Mouse (Mus musculus) lung, embryonic 16.5 days (tissue): ENCODE measurements around the gene Mthfr. TPM values are rescaled to one million over a fixed set of nuclear protein-coding genes. Genes with fewer than 3 reads are reported as not detected.

ENCODE experiments used
- ATAC-seq: fragments of 200-750 bp; cut with Nextera tagmentation; 2 replicates; pipeline ENCODE4 v1.8.0; 2017; ENCODE audit warnings: low read depth, mild to moderate bottlenecking, moderate library complexity
- H3K27ac ChIP-seq: fragments of 300-500 bp; sonication (generic); 2 replicates; pipeline ENCODE4 v1.5.1; 2014; ENCODE audit warnings: mild to moderate bottlenecking, control low read depth, low read length
- H3K27me3 ChIP-seq: fragments of 300-500 bp; sonication (generic); 2 replicates; pipeline ENCODE4 v1.6.1; 2014; ENCODE audit warnings: low read depth, low read length, mixed read lengths; ENCODE audit not compliant: control insufficient read depth, insufficient read depth
- H3K36me3 ChIP-seq: fragments of 300-500 bp; sonication (generic); 2 replicates; pipeline ENCODE4 v1.6.1; 2014; ENCODE audit warnings: low read length; ENCODE audit not compliant: control insufficient read depth, insufficient read depth
- H3K4me1 ChIP-seq: fragments of 300-500 bp; sonication (generic); replicated peaks from 2 replicates; pipeline ENCODE4 v1.6.1; 2014; ENCODE audit warnings: low read length, mixed read lengths; ENCODE audit not compliant: control insufficient read depth, insufficient read depth
- H3K4me2 ChIP-seq: fragments of 300-500 bp; sonication (generic); 2 replicates; pipeline ENCODE4 v1.6.1; 2014; ENCODE audit warnings: low read depth, low read length, control low read depth
- H3K4me3 ChIP-seq: fragments of 300-500 bp; sonication (generic); 2 replicates; pipeline ENCODE4 v1.5.1; 2014; ENCODE audit warnings: mild to moderate bottlenecking, low read length, control low read depth
- H3K9ac ChIP-seq: fragments of 300-500 bp; sonication (generic); 2 replicates; pipeline ENCODE4 v1.6.1; 2014; ENCODE audit warnings: low read length, control low read depth
- H3K9me3 ChIP-seq: fragments of 300-500 bp; sonication (generic); 2 replicates; pipeline ENCODE4 v1.6.1; 2016; ENCODE audit warnings: low read length; ENCODE audit not compliant: control insufficient read depth
- WGBS: fragments of 180-500 bp; shearing (Covaris S2); extraction: QIAGEN DNeasy Blood & Tissue Kit; methylation state at CpG from one replicate; pipeline ENCODE4 v1.1.7; 2014; 5-methylcytosine and 5-hydroxymethylcytosine counted together
- polyA plus RNA-seq: library from polyadenylated mRNA; unstranded; fragments of >200 nt; fragmentation: Nextera tagmentation; extraction: Ambion mirVana; gene quantifications from 2 replicates; pipeline ENCODE4 v1.2.1, GENCODE M21; 2015

Mthfr gene
- polyA plus RNA-seq, 1 experiment from 2014 or later: 21.3 TPM

DNA sequence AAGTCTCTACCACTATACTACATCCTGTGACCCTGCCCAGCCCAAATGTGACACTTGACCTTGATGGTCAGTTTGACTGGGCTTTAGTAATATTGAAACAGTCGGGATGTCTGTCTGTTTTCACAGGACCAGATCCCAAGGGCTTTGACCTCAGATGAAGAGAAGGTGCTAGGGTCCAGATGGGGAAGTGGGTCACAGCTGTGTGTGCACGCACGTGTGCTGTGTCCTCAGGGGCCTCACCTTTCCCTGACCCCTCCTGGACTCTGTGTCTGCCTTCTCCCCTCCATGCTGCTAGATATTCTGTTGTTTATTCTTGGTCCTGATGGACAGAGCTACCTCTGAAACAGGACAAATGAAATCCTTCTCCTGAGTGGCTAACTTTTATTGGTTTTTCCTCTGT lies 27.5 kb upstream of the Mthfr start:
- H3K27ac ChIP-seq: no peak overlapping the region
- H3K4me2 ChIP-seq: no peak overlapping the region
- H3K9me3 ChIP-seq: no peaks in the 10 kb centered on the region
- H3K9ac ChIP-seq: no peak overlapping the region
- ATAC-seq: no peak
- no peaks in the 10 kb centered on the region for H3K27me3 ChIP-seq
- peaks cover 53% of the 10 kb centered on the region for H3K36me3 ChIP-seq
- H3K4me1 ChIP-seq: no peaks in the 10 kb centered on the region
- H3K4me3 ChIP-seq: no peak overlapping the region
- 73% methylated on average over 3 of the region's 3 CpGs for WGBS

DNA sequence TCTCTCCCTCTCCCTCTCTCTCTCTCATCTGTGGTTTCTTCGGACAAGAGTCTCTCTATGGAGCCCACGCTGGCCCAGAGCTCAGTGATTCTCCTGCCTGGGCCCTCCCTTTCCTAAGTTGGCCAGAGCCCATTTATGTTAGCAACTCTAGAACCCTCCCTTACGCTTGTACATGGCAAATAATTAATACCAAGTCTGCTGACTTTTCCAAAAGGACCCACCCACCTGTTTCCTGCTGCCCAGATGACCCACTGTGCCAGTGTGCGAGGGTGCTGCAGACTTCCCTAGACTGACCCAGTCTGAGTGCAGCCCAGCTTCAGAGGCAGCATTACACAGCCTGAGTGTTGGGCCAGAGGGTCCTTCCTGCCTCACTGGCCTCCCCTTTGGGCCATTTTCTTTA lies 26.7 kb upstream of the Mthfr start:
- Histone ChIP-seq H3K9ac (no peak overlapping the region), H3K27ac (no peak overlapping the region), H3K4me2 (no peak overlapping the region), H3K9me3 (no peaks in the 10 kb centered on the region), H3K4me3 (no peak overlapping the region), H3K4me1 (no peaks in the 10 kb centered on the region), H3K36me3 (peaks cover 52% of the 10 kb centered on the region), H3K27me3 (no peaks in the 10 kb centered on the region)
- no peak for ATAC-seq
- 93% methylated on average over 4 of the region's 4 CpGs for WGBS

- Histone ChIP-seq H3K27ac (no peak overlapping the region), H3K4me2 (no peak overlapping the region), H3K9me3 (no peaks in the 10 kb centered on the region), H3K4me3 (no peak overlapping the region), H3K27me3 (no peaks in the 10 kb centered on the region), H3K4me1 (no peaks in the 10 kb centered on the region), H3K9ac (no peak overlapping the region), H3K36me3 (peaks cover 45% of the 10 kb centered on the region)
- 81% methylated on average over 10 of the region's 10 CpGs for WGBS
- ATAC-seq: no peak
Observed at GRCm38 (mm10) chr4:148015418-148015817, 23.5 kb upstream of the Mthfr start.

DNA sequence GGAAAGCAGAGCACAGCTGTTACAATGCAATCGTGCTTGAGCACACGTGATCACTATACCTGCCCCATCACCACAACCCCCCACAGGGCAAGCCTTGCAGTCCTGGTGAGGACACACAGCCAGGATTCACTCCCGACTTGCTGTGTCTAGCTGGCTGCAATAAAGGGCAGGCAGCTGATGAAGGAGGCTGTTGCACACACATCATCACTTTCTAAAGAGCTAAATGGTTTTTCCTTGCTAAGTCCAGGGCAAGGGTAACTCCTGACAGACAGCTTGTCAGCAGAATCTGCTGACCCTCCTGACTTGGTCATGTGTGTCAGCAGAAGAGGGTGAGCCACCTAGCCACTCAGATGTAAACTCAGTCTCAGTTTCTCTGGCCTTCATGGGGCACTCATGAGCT lies 21.9 kb upstream of the Mthfr start:
- Histone ChIP-seq H3K4me3 (no peak overlapping the region), H3K4me2 (no peak overlapping the region), H3K27ac (no peak overlapping the region), H3K27me3 (no peaks in the 10 kb centered on the region), H3K36me3 (peaks cover 38% of the 10 kb centered on the region), H3K9ac (no peak overlapping the region), H3K9me3 (no peaks in the 10 kb centered on the region), H3K4me1 (no peaks in the 10 kb centered on the region)
- WGBS: 71% methylated on average over 3 of the region's 3 CpGs
- no peak for ATAC-seq

DNA sequence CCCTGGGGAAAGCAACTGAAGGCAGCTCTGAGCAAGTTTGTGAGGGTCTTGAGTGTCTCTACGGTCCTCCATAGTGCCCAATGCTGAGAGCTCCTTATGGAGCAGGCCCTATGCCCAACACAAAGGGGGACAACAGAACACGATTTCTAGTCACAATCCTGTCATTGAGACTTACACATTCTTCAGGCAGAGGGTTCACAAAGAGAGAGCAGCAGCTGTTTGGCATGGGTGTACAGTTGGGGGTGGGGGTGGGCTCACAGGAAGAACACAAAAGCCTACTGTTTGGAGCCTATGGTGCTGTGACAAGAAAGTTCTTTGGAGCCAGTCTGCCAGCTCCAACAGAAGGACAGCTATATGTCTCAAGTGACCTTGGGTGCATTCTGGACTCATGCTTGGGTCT lies 20.5 kb upstream of the Mthfr start:
- no peak overlapping the region for H3K4me3 ChIP-seq
- peaks cover 27% of the 10 kb centered on the region for H3K36me3 ChIP-seq
- WGBS: 76% methylated on average over 2 of the region's 2 CpGs
- H3K27me3 ChIP-seq: no peaks in the 10 kb centered on the region
- no peak for ATAC-seq
- H3K4me1 ChIP-seq: no peaks in the 10 kb centered on the region
- H3K9ac ChIP-seq: no peak overlapping the region
- H3K9me3 ChIP-seq: no peaks in the 10 kb centered on the region
- no peak overlapping the region for H3K4me2 ChIP-seq
- H3K27ac ChIP-seq: no peak overlapping the region

DNA sequence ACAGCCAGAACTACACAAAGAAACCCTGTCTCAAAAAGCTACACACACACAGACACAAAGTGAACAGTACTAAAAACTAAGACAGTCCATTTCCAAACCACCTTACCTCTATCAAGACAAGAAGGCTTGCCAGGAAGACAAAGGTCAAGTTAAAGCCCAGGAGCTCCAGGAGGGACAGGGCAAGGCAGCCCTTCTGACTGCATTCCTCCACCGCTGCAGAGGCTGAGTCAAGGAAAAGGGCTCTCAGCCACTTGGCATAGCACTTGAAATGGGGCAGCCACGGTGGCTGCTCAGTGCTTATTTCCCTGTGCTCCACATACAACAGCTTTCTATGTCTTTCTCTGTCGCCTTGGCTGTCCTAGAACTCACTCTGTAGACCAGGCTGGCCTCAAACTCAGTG lies 14.9 kb upstream of the Mthfr start:
- no peak overlapping the region for H3K9ac ChIP-seq
- no peak overlapping the region for H3K4me2 ChIP-seq
- H3K36me3 ChIP-seq: peaks cover 36% of the 10 kb centered on the region
- H3K4me3 ChIP-seq: no peak overlapping the region
- no peak for ATAC-seq
- no peaks in the 10 kb centered on the region for H3K9me3 ChIP-seq
- H3K4me1 ChIP-seq: no peaks in the 10 kb centered on the region
- 83% methylated on average over 3 of the region's 3 CpGs for WGBS
- no peaks in the 10 kb centered on the region for H3K27me3 ChIP-seq
- no peak overlapping the region for H3K27ac ChIP-seq

GRCm38 (mm10) chr4:148029297-148029696 lies 9.6 kb upstream of the Mthfr start:
- ATAC-seq: no peak

GRCm38 (mm10) chr4:148030506-148030905 lies 8.4 kb upstream of the Mthfr start:
- WGBS: 83% methylated on average over 5 of the region's 5 CpGs
- no peak for ATAC-seq
- no peaks in the 10 kb centered on the region for H3K9me3 ChIP-seq
- H3K36me3 ChIP-seq: peaks cover 20% of the 10 kb centered on the region
- H3K9ac ChIP-seq: no peak overlapping the region
- no peak overlapping the region for H3K27ac ChIP-seq
- no peaks in the 10 kb centered on the region for H3K4me1 ChIP-seq
- H3K4me3 ChIP-seq: no peak overlapping the region
- H3K27me3 ChIP-seq: no peaks in the 10 kb centered on the region
- no peak overlapping the region for H3K4me2 ChIP-seq

More at GRCm38 (mm10) chr4:148029297-148029696, 9.6 kb upstream of the Mthfr start:
- Histone ChIP-seq H3K4me3 (no peak overlapping the region), H3K4me1 (no peaks in the 10 kb centered on the region), H3K36me3 (peaks cover 25% of the 10 kb centered on the region), H3K9me3 (no peaks in the 10 kb centered on the region), H3K27ac (no peak overlapping the region), H3K4me2 (no peak overlapping the region), H3K27me3 (no peaks in the 10 kb centered on the region), H3K9ac (no peak overlapping the region)
- 96% methylated on average over 7 of the region's 7 CpGs for WGBS

DNA sequence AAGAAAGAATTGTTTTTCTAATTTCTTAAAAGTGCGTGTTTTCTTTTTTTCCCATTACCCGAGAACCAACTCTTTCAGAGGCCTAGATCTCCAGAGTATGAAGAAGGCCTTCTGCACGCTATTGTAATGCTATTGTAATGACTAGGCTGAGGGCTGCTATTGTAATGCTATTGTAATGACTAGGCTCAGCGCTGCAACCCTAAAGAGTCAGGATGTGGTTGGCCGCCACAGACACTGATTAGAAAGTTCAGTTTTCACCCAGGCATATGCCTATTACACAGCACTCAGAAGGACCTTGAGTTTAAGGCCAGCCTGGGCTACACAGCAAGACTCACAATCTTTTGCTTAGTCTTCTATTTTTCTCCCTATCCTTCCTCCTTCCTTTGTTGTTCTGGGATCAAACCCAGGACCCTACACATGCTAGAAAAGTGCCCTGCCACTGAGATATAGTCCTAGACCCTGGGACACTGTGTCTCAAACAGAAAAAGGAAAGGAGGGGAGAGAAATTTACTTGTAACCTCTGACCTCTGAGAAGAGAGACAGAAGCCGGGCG lies 4.9 kb upstream of the Mthfr start:
- H3K9ac ChIP-seq: no peak overlapping the region
- H3K9me3 ChIP-seq: no peaks in the 10 kb centered on the region
- no peak overlapping the region for H3K4me2 ChIP-seq
- no peak overlapping the region for H3K4me3 ChIP-seq
- H3K4me1 ChIP-seq: peaks cover 8% of the 10 kb centered on the region
- peaks cover 5% of the 10 kb centered on the region for H3K36me3 ChIP-seq
- 84% methylated on average over 7 of the region's 7 CpGs for WGBS
- no peak for ATAC-seq
- H3K27me3 ChIP-seq: no peaks in the 10 kb centered on the region
- no peak overlapping the region for H3K27ac ChIP-seq

DNA sequence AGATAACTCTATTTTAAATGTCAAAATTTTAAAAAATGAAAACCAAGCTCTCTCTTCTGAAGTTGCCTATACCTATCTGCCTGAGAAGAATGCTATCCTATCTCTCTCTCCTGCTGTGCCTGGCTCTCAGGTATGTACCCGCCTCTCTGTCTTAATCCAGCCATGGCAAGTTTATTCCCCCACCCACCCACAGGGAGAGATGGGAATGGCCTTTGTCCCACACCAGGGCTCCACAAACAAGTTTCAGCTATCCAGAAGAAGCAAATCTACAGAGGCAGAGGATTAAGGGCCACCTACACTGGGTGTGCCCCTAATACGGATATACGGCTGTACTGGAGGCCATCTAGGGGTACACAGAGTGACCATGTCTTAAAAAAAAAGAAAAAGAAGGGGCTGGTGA lies 3.4 kb upstream of the Mthfr start:
- H3K9ac ChIP-seq: no peak overlapping the region
- peaks cover 19% of the 10 kb centered on the region for H3K4me1 ChIP-seq
- ATAC-seq: no peak
- H3K4me3 ChIP-seq: no peak overlapping the region
- WGBS: 84% methylated on average over 3 of the region's 3 CpGs
- H3K9me3 ChIP-seq: no peaks in the 10 kb centered on the region
- H3K36me3 ChIP-seq: peaks cover 3% of the 10 kb centered on the region; the same call in 1 of the 2 replicates
- no peak overlapping the region for H3K4me2 ChIP-seq
- H3K27me3 ChIP-seq: no peaks in the 10 kb centered on the region
- no peak overlapping the region for H3K27ac ChIP-seq
